Mouse (Mus musculus) forebrain, embryonic 10.5 days (tissue): ENCODE data around the gene Plk3. TPM values are rescaled to one million over a fixed set of nuclear protein-coding genes. Genes with fewer than 3 reads are reported as not detected.

Experiments used
- microRNA-seq: library from miRNA; unstranded; fragments of <30 nt; microRNA quantifications from one replicate; pipeline ENCODE4, GENCODE M21; 2017
- polyA plus RNA-seq: library from polyadenylated mRNA; unstranded; fragments of >200 nt; fragmentation: Nextera tagmentation; extraction: Ambion mirVana; gene quantifications from 2 replicates; pipeline ENCODE4 v1.2.1, GENCODE M21; 2016

Gene Plk3
- polyA plus RNA-seq, 1 experiment from 2014 or later = 12.8 TPM

Small RNA genes lying within 50 kb of the gene (microRNA-seq; reads per million reads assigned to microRNA genes)
- not detected for gene Gm22398

Other genes with a start within 250 kb of the Plk3 start
- gene Urod, start 139.6 kb downstream of the Plk3 start, polyA plus RNA-seq = 93.8 and 108 TPM in 2 replicates
- gene Hectd3, start 138.6 kb downstream of the Plk3 start, polyA plus RNA-seq = 7.8 and 8.8 TPM in 2 replicates
- gene Eif2b3, start 114.6 kb downstream of the Plk3 start, polyA plus RNA-seq = 52.1 and 55.5 TPM in 2 replicates
- 7.3 TPM in 2 replicates for gene Ptch2, start 37.9 kb downstream of the Plk3 start, polyA plus RNA-seq
- 4.9 and 5.3 TPM in 2 replicates for gene Btbd19, start 8.2 kb downstream of the Plk3 start, polyA plus RNA-seq
- gene Tctex1d4, start 7.2 kb downstream of the Plk3 start, polyA plus RNA-seq = not detected in 2 replicates
- 878 and 901 TPM in 2 replicates for gene Rps8, start 22.3 kb upstream of the Plk3 start, polyA plus RNA-seq
- gene Kif2c, start 48.7 kb upstream of the Plk3 start, polyA plus RNA-seq = 117 and 119 TPM in 2 replicates
- 7.3 and 7.8 TPM in 2 replicates for gene Tmem53, start 118.0 kb upstream of the Plk3 start, polyA plus RNA-seq
- 0.15 and 0.53 TPM in 2 replicates for gene Armh1, start 118.2 kb upstream of the Plk3 start, polyA plus RNA-seq